Mouse (Mus musculus): ENCODE measurements around the gene 5530401A14Rik. TPM values are rescaled to one million over a fixed set of nuclear protein-coding genes. Genes with fewer than 3 reads are reported as not detected.

5530401A14Rik gene
- polyA plus RNA-seq (2012; rRNA removed; ENCODE audit: low replicate concordance), result not detected in 2 replicates

DNA sequence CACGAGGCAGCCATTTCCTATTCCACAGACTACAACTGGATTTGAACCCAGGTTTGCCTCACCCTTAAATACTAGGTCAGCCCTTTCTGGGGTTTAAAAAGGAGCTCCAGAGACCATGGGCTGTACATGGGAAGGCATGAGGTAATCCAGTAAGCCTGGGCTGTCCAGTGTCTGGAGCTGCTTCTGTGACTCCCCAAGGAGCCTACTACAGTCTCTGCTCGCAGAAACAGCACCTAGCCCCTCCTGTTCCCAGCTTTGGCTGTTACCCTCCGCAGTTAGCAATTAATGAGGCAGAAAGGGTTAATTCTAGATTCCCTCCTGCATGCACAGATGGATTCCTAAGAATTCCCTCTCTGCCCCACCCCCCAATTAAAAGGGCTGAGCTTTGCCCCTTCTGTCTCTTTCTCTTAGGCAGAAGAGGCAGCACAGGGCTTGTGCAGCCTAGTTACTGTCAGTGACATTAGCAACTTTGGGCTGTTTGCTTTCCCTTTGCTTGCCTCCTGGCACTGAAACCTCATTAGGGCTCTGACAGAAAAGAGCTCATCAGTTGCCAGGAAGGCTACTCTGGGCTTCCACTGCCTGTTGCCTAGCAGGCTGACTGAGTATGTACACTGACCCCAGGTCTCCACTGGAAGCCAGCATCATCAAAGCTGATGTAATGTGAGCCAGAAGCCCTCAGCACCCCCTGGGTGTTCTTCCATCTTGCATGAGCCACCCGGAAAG, at the start of gene 5530401A14Rik:
Gene 5530401A14Rik, plus strand, starts transcription at position 424 of the 723 bp plus-strand sequence.

Other genes with a start within 250 kb of the 5530401A14Rik start
- 1.6 and 18.8 TPM in 2 replicates for gene Asic2, start 107.8 kb downstream of the 5530401A14Rik start, polyA plus RNA-seq (2012; rRNA removed; ENCODE audit: low replicate concordance)
- gene Ccl2, start 174.9 kb downstream of the 5530401A14Rik start, polyA plus RNA-seq (2012; rRNA removed; ENCODE audit: low replicate concordance), result 6.1 and 17.2 TPM in 2 replicates
- gene Gm17268, start 177.9 kb downstream of the 5530401A14Rik start, polyA plus RNA-seq (2012; rRNA removed; ENCODE audit: low replicate concordance), result not detected in 2 replicates
- 2.9 and 3.2 TPM in 2 replicates for gene Ccl7, start 185.0 kb downstream of the 5530401A14Rik start, polyA plus RNA-seq (2012; rRNA removed; ENCODE audit: low replicate concordance)
- gene Ccl11, start 197.2 kb downstream of the 5530401A14Rik start, polyA plus RNA-seq (2012; rRNA removed; ENCODE audit: low replicate concordance), result 37.8 and 72.8 TPM in 2 replicates
- gene Ccl12, start 241.2 kb downstream of the 5530401A14Rik start, polyA plus RNA-seq (2012; rRNA removed; ENCODE audit: low replicate concordance), result 6.1 and 8.5 TPM in 2 replicates